Mouse (Mus musculus) midbrain, embryonic 12.5 days (tissue): ENCODE measurements around the gene Erg. TPM values are rescaled to one million over a fixed set of nuclear protein-coding genes. Genes with fewer than 3 reads are reported as not detected.

Experiments
- ATAC-seq: fragments of 200-750 bp; cut with Nextera tagmentation; 2 replicates; pipeline ENCODE4 v1.8.0; 2017; ENCODE audit warnings: low read depth, moderate TSS enrichment, moderate library complexity; ENCODE audit not compliant: low FRiP score
- H3K27ac ChIP-seq: fragments of 300-500 bp; sonication (generic); replicated peaks from 2 replicates; pipeline ENCODE4 v1.5.1; 2016; ENCODE audit warnings: mild to moderate bottlenecking
- H3K27me3 ChIP-seq: fragments of 300-500 bp; sonication (generic); 2 replicates; pipeline ENCODE4 v1.6.1; 2016; ENCODE audit warnings: mild to moderate bottlenecking
- H3K36me3 ChIP-seq: fragments of 300-500 bp; sonication (generic); 2 replicates; pipeline ENCODE4 v1.6.1; 2016
- H3K4me1 ChIP-seq: fragments of 300-500 bp; sonication (generic); 2 replicates; pipeline ENCODE4 v1.6.1; 2016
- H3K4me2 ChIP-seq: fragments of 300-500 bp; sonication (generic); replicated peaks from 2 replicates; pipeline ENCODE4 v1.6.1; 2016; ENCODE audit warnings: mild to moderate bottlenecking, moderate library complexity
- H3K4me3 ChIP-seq: fragments of 300-500 bp; sonication (generic); 2 replicates; pipeline ENCODE4 v1.5.1; 2016; ENCODE audit warnings: mild to moderate bottlenecking
- H3K9ac ChIP-seq: fragments of 300-500 bp; sonication (generic); replicated peaks from 2 replicates; pipeline ENCODE4 v1.6.1; 2016; ENCODE audit warnings: mild to moderate bottlenecking, moderate library complexity
- H3K9me3 ChIP-seq: fragments of 300-500 bp; sonication (generic); 2 replicates; pipeline ENCODE4 v1.6.1; 2016; ENCODE audit warnings: mild to moderate bottlenecking
- WGBS: fragments of 180-500 bp; shearing (Covaris S2); methylation state at CpG from one replicate; pipeline ENCODE4 v1.1.7; 2016; 5-methylcytosine and 5-hydroxymethylcytosine counted together
- polyA plus RNA-seq: library from polyadenylated mRNA; unstranded; fragments of >200 nt; fragmentation: Nextera tagmentation; extraction: Ambion mirVana; gene quantifications from 2 replicates; pipeline ENCODE4 v1.2.1, GENCODE M21; 2016

Erg gene
- polyA plus RNA-seq, 1 experiment from 2014 or later: 4.3 TPM

DNA sequence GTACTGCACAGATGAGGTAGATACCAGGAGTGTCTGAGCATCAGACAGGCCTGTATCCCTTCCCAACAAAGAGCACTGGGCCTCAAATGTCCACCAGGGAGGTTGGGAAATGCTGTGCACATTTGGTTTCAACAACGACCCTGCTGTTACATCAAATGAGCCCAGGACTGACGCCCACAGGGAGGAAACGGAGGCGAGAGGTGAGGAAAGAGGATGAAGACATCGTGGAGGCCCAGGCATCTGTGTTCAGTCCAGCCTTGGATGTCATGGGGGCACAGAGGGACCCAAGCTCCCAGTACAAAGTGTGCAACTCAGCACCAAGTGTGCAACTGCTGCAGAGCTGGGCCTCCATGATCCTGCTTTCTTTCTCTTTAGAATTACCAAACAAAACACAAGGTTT lies 236.6 kb downstream of the Erg start:
- Histone ChIP-seq H3K4me1 (no peaks in the 10 kb centered on the region), H3K27me3 (no peaks in the 10 kb centered on the region; the same call in none of the 2 replicates), H3K4me3 (no peak overlapping the region), H3K27ac (no peak overlapping the region), H3K36me3 (no peaks in the 10 kb centered on the region), H3K4me2 (no peak overlapping the region), H3K9ac (no peak overlapping the region), H3K9me3 (no peaks in the 10 kb centered on the region)
- ATAC-seq: no peak
- WGBS: 78% methylated on average over 5 of the region's 5 CpGs

DNA sequence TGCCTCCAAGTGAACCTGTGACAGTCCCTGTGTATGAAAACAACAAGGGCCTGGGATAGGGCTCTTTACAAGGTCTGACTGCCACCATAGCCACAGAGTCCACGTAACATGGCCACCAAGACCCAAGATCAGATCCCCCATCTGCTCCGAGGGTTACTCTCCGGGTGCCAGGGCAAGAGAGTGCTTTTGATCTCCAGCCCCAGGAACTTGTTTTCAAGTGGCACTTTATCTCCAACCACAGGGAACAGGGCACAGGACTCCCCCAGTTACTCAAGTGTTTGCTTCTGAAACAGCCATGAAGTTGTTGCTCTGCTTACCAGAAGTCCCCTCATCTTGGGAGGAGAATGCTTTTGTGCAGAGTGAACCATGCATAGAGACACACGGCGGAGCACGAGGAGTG lies 237.0 kb downstream of the Erg start:
- Histone ChIP-seq H3K9me3 (no peaks in the 10 kb centered on the region), H3K4me1 (no peaks in the 10 kb centered on the region), H3K4me3 (no peak overlapping the region), H3K9ac (no peak overlapping the region), H3K27me3 (no peaks in the 10 kb centered on the region; the same call in 1 of the 2 replicates), H3K4me2 (no peak overlapping the region), H3K27ac (no peak overlapping the region), H3K36me3 (no peaks in the 10 kb centered on the region)
- 84% methylated on average over 6 of the region's 6 CpGs for WGBS
- no peak for ATAC-seq

DNA sequence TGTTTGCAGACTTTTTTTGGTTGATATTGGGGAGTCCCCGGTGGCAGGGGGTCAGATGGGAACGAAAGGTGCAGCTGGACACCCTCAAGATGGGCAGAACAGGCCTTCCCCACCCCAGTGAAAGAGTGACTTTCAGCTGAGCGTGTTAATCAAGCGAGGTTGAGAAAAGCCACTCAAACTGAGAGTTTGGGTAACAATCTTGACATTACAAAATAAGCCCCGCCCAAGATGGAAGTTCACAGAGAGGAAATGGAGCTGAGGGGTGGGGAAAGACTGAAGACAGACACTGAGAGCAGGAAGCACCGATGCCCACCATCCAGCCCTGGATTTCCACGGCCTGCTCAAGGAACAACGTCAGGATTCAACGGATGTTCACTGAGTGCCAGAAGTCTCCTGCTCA lies 237.8 kb downstream of the Erg start:
- Histone ChIP-seq H3K36me3 (no peaks in the 10 kb centered on the region), H3K27me3 (no peaks in the 10 kb centered on the region; the same call in 1 of the 2 replicates), H3K9me3 (no peaks in the 10 kb centered on the region), H3K4me2 (no peak overlapping the region), H3K27ac (no peak overlapping the region), H3K9ac (no peak overlapping the region), H3K4me1 (no peaks in the 10 kb centered on the region), H3K4me3 (no peak overlapping the region)
- ATAC-seq: no peak
- WGBS: 91% methylated on average over 9 of the region's 9 CpGs

DNA sequence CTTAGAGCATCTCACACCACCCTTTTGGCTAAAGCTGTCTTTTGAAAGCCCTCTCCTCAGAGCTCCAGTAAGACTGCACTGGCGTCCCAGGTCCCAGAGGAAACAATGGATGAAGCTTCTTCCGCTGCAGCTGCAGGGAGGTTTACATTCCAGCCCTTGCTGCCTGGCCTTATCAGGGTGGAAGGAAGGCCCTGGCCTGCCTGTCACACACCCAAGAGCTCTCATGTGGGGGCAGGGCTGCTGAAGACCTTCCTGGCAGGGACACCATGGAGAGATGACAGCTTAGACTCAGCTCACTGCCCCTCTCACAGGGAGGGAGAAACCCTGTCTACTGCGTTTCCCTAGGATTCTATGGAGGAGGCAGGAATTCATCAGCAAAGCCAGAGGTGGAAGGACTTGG lies 239.2 kb downstream of the Erg start:
- H3K27ac ChIP-seq: no peak overlapping the region
- no peak for ATAC-seq
- 4% methylated on average over 3 of the region's 3 CpGs for WGBS
- H3K4me3 ChIP-seq: no peak overlapping the region
- H3K9me3 ChIP-seq: no peaks in the 10 kb centered on the region
- no peak overlapping the region for H3K4me2 ChIP-seq
- peaks cover 4% of the 10 kb centered on the region for H3K27me3 ChIP-seq
- H3K36me3 ChIP-seq: no peaks in the 10 kb centered on the region
- H3K9ac ChIP-seq: no peak overlapping the region
- H3K4me1 ChIP-seq: no peaks in the 10 kb centered on the region

DNA sequence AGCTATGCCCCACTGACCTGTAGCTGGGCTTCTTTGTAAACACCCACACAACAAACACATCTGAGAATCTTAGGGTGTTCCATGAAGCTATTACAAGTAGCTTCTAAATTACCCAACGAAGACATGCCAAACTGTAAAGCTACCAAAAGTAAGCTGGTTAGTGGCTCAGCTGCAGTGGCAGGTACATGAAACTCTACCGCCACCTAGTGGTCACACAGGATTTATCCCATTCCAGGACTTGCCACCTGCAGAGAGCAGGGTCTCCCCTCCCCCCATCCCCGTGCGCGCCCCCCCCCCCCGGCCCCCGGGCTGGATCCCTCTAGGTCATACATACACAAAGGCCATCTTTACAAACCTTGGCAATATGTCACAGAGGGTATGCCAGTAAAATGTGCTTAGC lies 240.5 kb downstream of the Erg start:
- ATAC-seq: 0 out of 2 replicates have a peak, but pooled peaks have one; percentile 19
- Histone ChIP-seq H3K4me3 (no peak overlapping the region), H3K9ac (no peak overlapping the region), H3K4me2 (no peak overlapping the region), H3K27me3 (peaks cover 4% of the 10 kb centered on the region), H3K36me3 (no peaks in the 10 kb centered on the region), H3K27ac (no peak overlapping the region), H3K9me3 (no peaks in the 10 kb centered on the region), H3K4me1 (peaks cover 5% of the 10 kb centered on the region)
- 3% methylated on average over 7 of the region's 7 CpGs for WGBS

DNA sequence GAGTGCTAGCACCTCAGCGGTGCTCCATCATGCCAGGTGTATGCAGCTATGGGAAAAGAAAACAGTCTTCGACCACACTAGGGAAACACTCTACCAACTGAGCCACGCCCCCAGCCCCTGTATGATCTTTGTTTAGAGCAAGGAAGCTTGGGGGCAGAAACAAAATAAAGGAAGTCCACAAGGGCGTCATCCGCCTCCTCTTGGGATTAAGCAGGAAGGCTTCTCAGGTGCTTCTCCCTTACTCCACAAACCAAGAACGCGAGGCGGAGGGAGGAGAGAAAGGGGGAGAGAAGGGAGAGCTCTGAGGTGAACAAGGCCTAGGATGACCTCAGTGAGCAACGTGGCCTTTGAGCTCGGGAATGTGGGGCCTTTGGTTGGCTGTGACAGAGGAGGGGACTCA lies 241.4 kb downstream of the Erg start:
- H3K36me3 ChIP-seq: no peaks in the 10 kb centered on the region
- ATAC-seq: no peak
- H3K9ac ChIP-seq: no peak overlapping the region
- peaks cover 9% of the 10 kb centered on the region for H3K4me1 ChIP-seq
- no peak overlapping the region for H3K4me3 ChIP-seq
- H3K27me3 ChIP-seq: peaks cover 4% of the 10 kb centered on the region
- no peaks in the 10 kb centered on the region for H3K9me3 ChIP-seq
- H3K27ac ChIP-seq: no peak overlapping the region
- 73% methylated on average over 10 of the region's 10 CpGs for WGBS
- H3K4me2 ChIP-seq: no peak overlapping the region

DNA sequence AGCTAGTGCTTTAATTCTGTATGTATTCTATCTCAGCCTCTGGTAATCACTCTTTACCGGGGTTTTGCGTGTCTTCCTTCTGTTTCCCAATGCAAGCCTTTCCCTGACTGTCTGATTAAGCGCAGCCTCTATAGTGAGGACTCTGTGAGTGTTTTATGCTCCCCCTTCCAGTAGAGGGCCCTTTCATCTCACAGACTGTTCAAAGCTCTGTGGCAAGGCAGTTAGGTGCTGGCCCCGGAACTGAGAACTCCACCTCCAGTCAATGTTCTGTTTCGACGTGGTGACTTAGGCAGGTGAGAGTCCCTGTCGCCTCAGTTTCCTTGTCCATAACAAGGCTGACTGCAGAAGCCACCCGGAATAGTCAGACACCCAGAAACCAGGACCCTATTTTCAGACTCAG lies 244.4 kb downstream of the Erg start:
- Histone ChIP-seq H3K4me3 (no peak overlapping the region), H3K9ac (no peak overlapping the region), H3K4me1 (peaks cover 9% of the 10 kb centered on the region), H3K9me3 (no peaks in the 10 kb centered on the region), H3K27ac (no peak overlapping the region), H3K4me2 (no peak overlapping the region), H3K36me3 (no peaks in the 10 kb centered on the region), H3K27me3 (peaks cover 4% of the 10 kb centered on the region; the same call in 1 of the 2 replicates)
- no peak for ATAC-seq
- 78% methylated on average over 8 of the region's 8 CpGs for WGBS

DNA sequence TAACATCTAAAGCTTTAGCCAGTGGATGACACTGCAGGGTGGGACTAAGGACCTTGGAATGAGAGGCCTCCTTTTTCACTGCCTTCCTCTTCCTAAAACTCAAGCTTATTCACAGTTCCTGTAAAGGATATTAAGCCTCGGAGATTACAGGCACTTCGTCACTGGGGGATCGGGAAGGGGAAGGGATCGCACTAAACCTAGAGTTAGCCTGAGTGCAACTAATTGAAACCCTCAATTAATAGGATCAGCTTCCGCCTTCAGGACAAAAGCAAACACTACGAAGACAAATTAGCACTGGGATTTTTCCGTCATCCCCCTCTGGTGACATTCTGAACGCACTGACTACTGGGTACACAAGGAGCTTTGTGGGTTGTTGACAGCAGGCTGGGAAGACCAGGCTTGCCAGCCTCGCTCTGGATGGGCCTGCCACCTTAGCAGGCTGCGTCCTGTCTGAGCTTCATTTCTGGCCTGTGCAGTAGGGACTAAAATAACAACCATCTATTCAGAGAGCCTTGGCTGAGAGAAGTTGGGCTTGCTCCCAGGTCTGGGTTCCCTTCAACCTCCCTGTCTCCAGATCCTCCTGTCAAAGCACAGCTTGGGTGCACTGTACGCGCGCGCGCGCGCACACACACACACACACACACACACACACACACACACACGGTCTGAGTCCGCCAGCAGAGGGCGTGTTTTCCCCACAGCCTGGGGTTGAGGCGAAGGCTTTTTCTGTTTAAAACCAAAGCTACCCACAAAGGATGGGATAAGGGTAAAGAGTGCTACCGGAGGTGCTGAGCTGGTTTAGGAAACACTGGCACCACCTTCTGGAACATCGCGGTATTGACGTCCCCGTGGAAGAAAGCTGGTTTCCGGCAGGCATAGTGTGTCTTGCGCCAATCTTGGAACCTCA lies 245.3 kb downstream of the Erg start:
- Histone ChIP-seq H3K27me3 (peaks cover 4% of the 10 kb centered on the region; the same call in 1 of the 2 replicates), H3K9ac (no peak overlapping the region), H3K4me1 (peaks cover 9% of the 10 kb centered on the region), H3K36me3 (no peaks in the 10 kb centered on the region), H3K4me3 (no peak overlapping the region), H3K9me3 (no peaks in the 10 kb centered on the region), H3K27ac (no peak overlapping the region), H3K4me2 (peak overlapping the region; percentile 40)
- ATAC-seq: peak; percentile 88
- WGBS: 29% methylated on average over 28 of the region's 28 CpGs

DNA sequence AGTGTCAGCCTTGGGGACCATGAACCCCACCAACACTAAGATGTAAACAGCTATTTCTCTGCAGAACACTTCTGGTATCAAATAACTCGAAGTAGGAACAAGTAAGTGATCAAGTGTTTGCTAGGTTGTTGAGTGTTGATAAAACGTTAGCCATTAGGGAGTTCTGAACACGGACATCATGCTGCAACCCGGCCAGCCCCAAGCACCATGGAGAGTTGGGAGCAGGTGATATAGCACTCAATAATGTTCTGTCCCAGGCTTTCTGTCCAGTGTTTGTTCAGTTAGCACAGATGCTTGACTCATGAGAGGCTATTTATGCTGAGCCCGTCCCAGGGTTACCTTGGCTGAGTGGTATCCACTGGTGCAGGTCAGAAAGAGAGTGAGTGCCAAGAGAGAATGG lies 254.2 kb downstream of the Erg start:
- no peak for ATAC-seq
- no peaks in the 10 kb centered on the region for H3K4me1 ChIP-seq
- H3K4me3 ChIP-seq: no peak overlapping the region
- no peaks in the 10 kb centered on the region for H3K36me3 ChIP-seq
- H3K9me3 ChIP-seq: no peaks in the 10 kb centered on the region
- no peak overlapping the region for H3K27ac ChIP-seq
- H3K4me2 ChIP-seq: no peak overlapping the region
- no peaks in the 10 kb centered on the region for H3K27me3 ChIP-seq
- 88% methylated on average over 5 of the region's 5 CpGs for WGBS
- H3K9ac ChIP-seq: no peak overlapping the region

DNA sequence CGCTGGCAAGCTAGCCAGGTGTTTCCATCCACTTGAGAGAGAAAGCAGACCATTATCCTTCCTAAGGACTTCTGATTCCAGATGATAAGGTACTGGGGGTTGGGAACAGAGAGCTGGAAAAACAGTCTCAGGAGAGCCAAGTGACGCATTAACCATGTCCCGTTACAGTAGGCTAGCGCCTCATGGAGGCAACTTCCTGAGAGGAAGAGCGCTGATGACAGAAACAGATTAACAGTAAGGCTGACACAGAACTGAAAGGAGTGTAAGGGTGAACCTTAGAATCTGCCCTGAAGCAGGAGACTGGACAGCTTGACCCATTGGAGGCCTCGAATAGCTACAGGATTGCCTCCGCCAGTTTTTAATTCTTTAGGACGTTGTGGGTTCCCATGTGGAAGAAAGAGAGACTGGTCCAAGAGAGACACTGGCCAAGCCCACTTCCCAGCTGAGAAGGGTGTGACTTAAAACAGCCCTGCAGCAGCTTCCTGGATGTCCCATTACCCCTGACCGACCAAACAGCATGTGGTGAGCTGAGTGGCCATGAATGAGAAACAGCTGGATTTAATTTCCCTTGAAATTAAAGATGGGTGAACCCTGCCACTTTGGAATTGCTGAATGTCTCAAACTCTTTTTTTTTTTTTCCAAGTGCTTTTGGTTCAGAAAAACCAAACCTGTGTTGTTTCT lies 264.3 kb downstream of the Erg start:
- no peaks in the 10 kb centered on the region for H3K27me3 ChIP-seq
- H3K4me1 ChIP-seq: no peaks in the 10 kb centered on the region
- H3K36me3 ChIP-seq: no peaks in the 10 kb centered on the region
- ATAC-seq: no peak
- H3K4me3 ChIP-seq: no peak overlapping the region
- H3K9me3 ChIP-seq: no peaks in the 10 kb centered on the region
- H3K4me2 ChIP-seq: no peak overlapping the region
- no peak overlapping the region for H3K27ac ChIP-seq
- 77% methylated on average over 9 of the region's 9 CpGs for WGBS
- H3K9ac ChIP-seq: no peak overlapping the region
